26 mouse cellular contexts compared by ENCODE assay signal in the genomic region with DNA sequence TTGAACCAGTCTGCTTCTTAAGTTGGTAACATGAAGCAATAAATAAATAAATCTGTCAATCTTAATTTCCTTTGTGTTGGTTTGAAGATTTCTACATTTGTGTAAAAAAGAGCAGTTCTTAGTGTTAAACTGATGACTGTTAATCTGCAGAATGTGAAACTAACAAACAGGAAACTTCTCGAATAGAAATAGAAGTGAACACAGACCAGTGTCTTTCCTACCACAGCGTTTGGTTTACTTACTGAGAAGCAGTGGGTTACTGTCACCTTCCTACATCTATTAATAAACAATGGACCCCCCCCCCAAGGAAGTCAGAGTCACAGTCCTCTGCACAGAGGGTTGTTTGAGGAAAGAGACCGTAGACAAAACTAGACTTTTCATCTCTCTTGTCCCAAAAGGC.
DNase-seq lines count a peak whose midpoint lies in the region; ATAC-seq and TF ChIP-seq lines count a peak whose summit lies in the region.
"Had no signal": no experiment of that assay in that cellular context is flagged by ENCODE, and none has a peak within 500 bp of the region (broad histone marks: within the 10 kb centered on the region; RNA-seq: fewer than 3 reads in every experiment).

No protein-coding gene starts in this region.

- no peaks in the 10 kb centered on the region for H3K4me1 ChIP-seq in forebrain, embryonic 11.5 days (replicated peaks; ENCODE audit: control insufficient read depth, insufficient read depth, low read length)
- H3K4me1 ChIP-seq in lung, adult 2 months (ENCODE audit: control insufficient read depth, insufficient read depth, low read length) = no peaks in the 10 kb centered on the region
- H3K4me1 ChIP-seq: embryonic facial prominence, embryonic 12.5 days; forebrain, embryonic 13.5 days; heart, embryonic 13.5 days; hindbrain, embryonic 12.5 days; limb, embryonic 10.5 days; neural tube, embryonic 13.5 days had no signal

- no peak overlapping the region for H3K27ac ChIP-seq in forebrain, embryonic 11.5 days (ENCODE audit: low read depth, low read length)
- H3K27ac ChIP-seq: embryonic facial prominence, embryonic 12.5 days; forebrain, embryonic 13.5 days; heart, embryonic 13.5 days; hindbrain, embryonic 12.5 days; limb, embryonic 10.5 days; neural tube, embryonic 13.5 days had no signal

- no peak for TF ChIP-seq CTCF in lung, adult 2 months (IDR thresholded peaks at IDR 0.05; ENCODE audit: insufficient read depth, low read length)

- WGBS in forebrain, embryonic 11.5 days = 88% methylated on average over 3 of the region's 3 CpGs
- 40% methylated on average over 3 of the region's 3 CpGs for WGBS in lung, adult 2 months

- no peaks in the 10 kb centered on the region for H3K27me3 ChIP-seq in forebrain, embryonic 11.5 days (ENCODE audit: control insufficient read depth, insufficient read depth, low read length)
- H3K27me3 ChIP-seq: embryonic facial prominence, embryonic 12.5 days; forebrain, embryonic 13.5 days; heart, embryonic 13.5 days; hindbrain, embryonic 12.5 days; neural tube, embryonic 13.5 days; Patski had no signal

- TF ChIP-seq POLR2A in lung, adult 2 months (IDR thresholded peaks at IDR 0.05; ENCODE audit: borderline replicate concordance, extremely low read depth, low read depth, low read length) = no peak

- DNase-seq in 416B (ENCODE audit: low read depth) = peak; percentile 4
- peak; percentile 69 for DNase-seq in CD4-positive helper T cell, adult 2 months (ENCODE audit: low read depth, low spot score)
- DNase-seq in naive thymus-derived CD4-positive, alpha-beta T cell, adult 2 months (ENCODE audit: low read depth) = peak; percentile 68
- DNase-seq in forebrain, embryonic 11.5 days (ENCODE audit: low spot score) = no peak
- DNase-seq in lung, adult 2 months = no peak
- no peak for DNase-seq in heart, adult 9 months (ENCODE audit: low spot score in 2 of 2)
- DNase-seq: adrenal gland, adult 2 months; cerebellum, adult 11-12 months; cerebellum, postnatal 10 days; heart, postnatal 14 days; kidney, adult 18-20 months; kidney, postnatal 4 days; liver, postnatal 0 days; lung, postnatal 10 days; midbrain, embryonic 14.5 days had no signal

- H3K36me3 ChIP-seq in forebrain, embryonic 11.5 days (ENCODE audit: control insufficient read depth, insufficient read depth, low read length) = no peaks in the 10 kb centered on the region
- H3K36me3 ChIP-seq: embryonic facial prominence, embryonic 12.5 days; G1E; heart, embryonic 13.5 days; hindbrain, embryonic 12.5 days; limb, embryonic 10.5 days; neural tube, embryonic 13.5 days had no signal

- no peak overlapping the region for H3K9ac ChIP-seq in forebrain, embryonic 11.5 days (ENCODE audit: low read length)
- H3K9ac ChIP-seq: embryonic facial prominence, embryonic 12.5 days; forebrain, embryonic 13.5 days; heart, embryonic 13.5 days; hindbrain, embryonic 12.5 days; liver, postnatal 0 days; neural tube, embryonic 13.5 days had no signal

- peak; percentile 66 for ATAC-seq in granulocyte monocyte progenitor cell, adult 5-6 weeks (replicated peaks; ENCODE audit: poor library complexity, severe bottlenecking)
- ATAC-seq in forebrain, embryonic 11.5 days (replicated peaks; ENCODE audit: low FRiP score) = no peak
- ATAC-seq: forebrain, embryonic 13.5 days; liver, postnatal 0 days; Patski had no signal

- H3K9me3 ChIP-seq in forebrain, embryonic 11.5 days (ENCODE audit: control insufficient read depth, low read length) = no peaks in the 10 kb centered on the region
- H3K9me3 ChIP-seq: embryonic facial prominence, embryonic 12.5 days; forebrain, embryonic 13.5 days; heart, embryonic 13.5 days; hindbrain, embryonic 12.5 days; limb, embryonic 10.5 days; neural tube, embryonic 13.5 days had no signal

- no peak overlapping the region for H3K4me2 ChIP-seq in forebrain, embryonic 11.5 days (ENCODE audit: low read depth, low read length, severe bottlenecking)
- H3K4me2 ChIP-seq: embryonic facial prominence, embryonic 12.5 days; forebrain, embryonic 13.5 days; heart, embryonic 13.5 days; hindbrain, embryonic 12.5 days; liver, embryonic 11.5 days; neural tube, embryonic 13.5 days had no signal

- no peak overlapping the region for H3K4me3 ChIP-seq in forebrain, embryonic 11.5 days (ENCODE audit: low read depth, low read length)
- H3K4me3 ChIP-seq in lung, adult 2 months (replicated peaks; ENCODE audit: extremely low read depth, low read depth, low read length) = no peak overlapping the region
- H3K4me3 ChIP-seq: embryonic facial prominence, embryonic 12.5 days; erythroblast, embryonic 14.5 days; forebrain, embryonic 13.5 days; heart, embryonic 13.5 days; hindbrain, embryonic 12.5 days; limb, embryonic 10.5 days; neural tube, embryonic 13.5 days had no signal

Comparison
In these comparisons a context has a peak if more than half of its experiments do, and no peak if none do; other contexts are left out.
1. DNase-seq: peak in 416B (single experiment), CD4-positive helper T cell, adult 2 months (single experiment) and naive thymus-derived CD4-positive, alpha-beta T cell, adult 2 months (single experiment); none in forebrain, embryonic 11.5 days (single experiment), lung, adult 2 months (single experiment) and heart, adult 9 months (0 of 2).